Mouse (Mus musculus) CD4-positive, CD25-positive, alpha-beta regulatory T cell, adult 4 months (primary cell): Measurements from ENCODE around the gene BC052040. TPM values are rescaled to one million over a fixed set of nuclear protein-coding genes. Genes with fewer than 3 reads are reported as not detected.

Experiments
- ATAC-seq: one replicate; pipeline ENCODE4 v1.8.0; 2017
- polyA plus RNA-seq, 2 experiments: library from polyadenylated mRNA; unstranded; fragments of 100-300 nt; shearing (Covaris generic); gene quantifications; one replicate each; pipeline ENCODE4 v1.2.1; 2017

The BC052040 gene
- polyA plus RNA-seq, 2 experiments from 2014 or later = 12.9 to 13.4 TPM

DNA sequence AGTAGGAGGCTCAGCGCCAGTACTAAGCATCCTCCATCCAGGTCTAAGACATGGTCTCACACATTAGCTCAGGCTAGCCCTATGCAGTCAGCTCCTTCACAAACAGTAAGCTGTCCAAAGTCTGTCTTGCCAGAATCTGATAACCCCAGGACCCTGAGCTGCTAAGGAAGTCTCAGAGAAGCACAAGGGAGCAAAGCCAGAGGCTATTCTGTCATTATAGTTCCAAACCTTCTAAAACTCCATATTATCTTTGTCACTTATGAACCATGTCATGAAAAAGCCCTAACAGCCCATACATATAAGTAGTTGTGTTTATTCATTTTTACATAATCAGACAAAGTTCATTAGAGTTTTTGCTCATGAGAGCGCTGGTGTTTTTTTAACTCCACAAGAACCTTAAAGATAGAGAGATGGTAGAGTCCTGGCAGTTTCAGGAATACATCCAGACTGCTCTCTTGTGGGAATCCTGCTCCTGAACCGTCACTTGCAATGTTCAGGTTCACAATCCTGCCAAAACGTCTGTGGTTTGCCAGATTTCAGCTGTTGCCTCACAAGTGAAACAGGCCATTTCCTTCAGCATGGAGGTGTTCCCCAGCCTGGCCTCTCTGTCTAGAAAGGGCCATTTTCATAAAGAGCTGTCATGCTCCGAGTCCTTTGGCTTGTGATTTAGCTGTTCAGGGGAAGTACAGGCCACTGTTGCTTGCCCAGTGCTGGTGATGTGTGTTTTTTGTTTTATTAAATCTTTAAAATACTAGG is 192.8 kb downstream of the BC052040 start:
- ATAC-seq = no peak

DNA sequence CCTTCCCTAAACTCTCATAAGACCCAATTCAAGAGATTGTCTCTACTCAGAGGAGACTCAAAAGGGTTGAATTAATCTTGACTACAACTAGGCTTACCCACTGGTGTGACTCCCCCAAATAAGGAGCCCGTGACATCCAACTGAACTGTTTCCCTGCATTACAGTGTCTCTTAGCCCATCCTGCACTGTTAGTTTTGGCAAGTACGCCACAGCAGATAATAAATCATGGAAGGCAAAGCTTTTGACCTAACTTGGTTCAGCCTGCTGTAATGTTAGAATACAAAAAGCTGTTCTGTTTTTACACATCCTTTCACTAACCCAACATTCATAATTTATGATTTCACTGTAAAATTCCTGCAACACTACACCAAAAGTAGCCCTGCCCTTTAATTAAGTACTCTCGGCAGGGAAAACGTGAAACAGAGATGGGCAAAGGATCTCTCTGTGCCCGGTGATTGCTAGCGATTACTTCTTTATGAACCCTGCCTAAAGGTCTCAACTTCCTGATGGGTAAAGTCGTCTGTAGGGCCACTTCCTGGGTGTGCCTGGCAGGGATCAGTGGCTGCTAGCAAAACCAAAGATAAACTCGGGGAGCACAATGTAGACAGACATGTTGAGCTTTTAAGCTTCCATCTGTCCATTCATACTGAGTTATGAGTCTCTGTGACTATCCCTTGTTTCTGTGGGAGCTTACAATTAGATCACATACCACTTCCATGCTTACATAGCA is 194.1 kb downstream of the BC052040 start:
- no peak for ATAC-seq

DNA sequence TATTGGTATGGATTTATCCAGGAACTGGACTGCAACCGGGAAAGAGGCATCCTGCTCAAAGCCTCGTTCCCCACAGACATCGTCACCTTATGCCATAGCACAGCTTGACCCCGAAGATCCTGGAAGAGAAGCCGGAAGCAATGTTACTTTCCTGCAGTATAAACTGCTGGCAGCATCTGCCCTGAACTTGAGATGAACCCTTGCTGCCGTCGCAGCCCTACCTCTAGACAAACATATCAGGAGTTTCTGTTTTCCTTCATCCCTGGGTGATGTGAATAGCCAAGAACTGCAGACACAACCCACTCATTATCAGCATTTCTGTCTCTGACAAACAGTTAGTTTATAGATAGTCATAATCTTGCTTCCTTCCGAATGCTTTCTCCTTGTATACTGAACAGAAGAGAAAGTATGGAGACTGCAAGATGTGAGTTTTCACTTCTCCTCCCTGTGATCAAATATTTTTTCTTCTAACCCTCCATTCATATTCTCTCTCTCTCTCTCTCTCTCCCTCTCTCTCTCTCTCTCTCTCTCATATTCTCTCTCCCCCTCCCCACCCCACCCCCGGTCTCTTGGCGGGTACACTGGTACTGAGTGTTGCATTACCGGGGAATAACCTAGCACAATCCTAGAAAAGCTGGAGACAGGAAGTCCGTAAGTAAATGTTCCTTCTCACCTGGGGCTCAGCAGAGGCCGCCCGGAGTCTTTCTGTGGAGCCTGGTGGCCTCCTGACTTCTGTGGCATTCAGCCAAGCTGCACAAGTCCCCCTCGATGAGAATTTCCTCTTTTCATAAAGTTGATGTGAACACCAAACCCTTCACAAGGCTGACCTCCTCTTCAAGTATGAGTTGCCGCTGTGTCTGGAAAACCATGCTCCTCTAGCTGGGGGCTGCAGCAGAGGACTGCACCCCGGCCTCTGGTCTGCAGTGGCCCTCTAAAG is 195.7 kb downstream of the BC052040 start:
- no peak for ATAC-seq

DNA sequence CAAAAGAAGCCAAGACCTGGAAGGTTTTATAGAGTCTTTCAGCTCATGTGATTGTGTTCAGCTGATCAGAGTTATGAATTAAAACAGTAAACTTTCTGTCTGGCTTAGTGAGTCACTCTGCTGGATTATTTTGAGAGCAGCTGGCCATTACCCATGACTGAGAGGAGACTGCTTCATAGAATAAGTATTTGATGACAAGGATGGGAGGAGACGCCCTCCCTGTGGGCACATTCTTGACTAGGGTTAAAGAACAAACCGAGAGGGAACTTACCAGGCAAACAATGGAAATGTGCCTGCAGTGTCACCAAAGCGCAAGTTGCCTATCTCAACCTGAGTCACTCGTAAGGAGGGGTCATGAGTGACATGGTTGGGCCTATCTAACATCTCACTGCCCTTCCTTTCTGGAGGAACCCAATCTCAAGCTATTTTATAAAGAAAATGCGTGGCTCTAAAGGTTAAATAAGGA is 199.1 kb downstream of the BC052040 start:
- no peak for ATAC-seq

DNA sequence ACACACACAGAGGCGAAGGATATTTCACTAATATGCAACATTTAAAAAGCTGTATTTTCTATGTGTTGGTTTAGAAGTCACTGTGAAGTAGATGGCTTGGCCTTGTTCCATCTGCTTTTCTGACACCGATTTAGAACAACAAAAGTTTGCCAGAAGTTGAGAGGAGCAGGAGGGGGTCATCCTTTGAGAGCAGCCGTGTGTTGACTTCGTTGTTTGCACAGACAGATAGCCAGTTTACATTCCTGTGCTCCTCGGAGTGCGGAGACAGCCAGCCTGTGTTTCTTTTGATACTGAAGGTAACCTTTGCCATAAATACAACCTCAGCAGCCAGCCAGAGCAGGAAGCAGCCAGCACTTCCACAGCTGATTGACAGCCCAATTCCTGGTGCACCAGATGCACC is 204.2 kb downstream of the BC052040 start:
- no peak for ATAC-seq

GRCm38 (mm10) chr2:115798839-115799238 is 217.3 kb downstream of the BC052040 start:
- no peak for ATAC-seq

- ATAC-seq = no peak
These were observed 226.9 kb downstream of the BC052040 start for GRCm38 (mm10) chr2:115808376-115808775.

GRCm38 (mm10) chr2:115813316-115813715 is 231.8 kb downstream of the BC052040 start:
- no peak for ATAC-seq

DNA sequence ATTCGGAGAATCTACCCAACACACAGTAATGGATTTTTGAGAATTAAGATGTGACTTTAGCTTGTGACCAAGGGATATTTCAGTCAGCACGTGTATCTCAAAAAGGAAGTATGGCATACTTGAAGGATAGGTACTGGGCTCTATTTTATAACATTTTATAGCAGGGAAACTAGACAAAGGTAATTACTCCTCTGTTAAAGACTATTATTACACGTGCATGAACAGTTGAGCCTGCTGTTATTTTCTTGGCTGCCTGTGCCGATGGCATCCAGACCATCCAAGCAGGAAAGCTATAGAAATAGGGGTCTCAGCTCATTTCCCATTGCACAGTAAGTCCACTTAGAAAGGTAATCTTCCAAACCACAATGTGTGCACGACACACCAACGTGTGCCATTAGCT is 232.2 kb downstream of the BC052040 start:
- no peak for ATAC-seq

DNA sequence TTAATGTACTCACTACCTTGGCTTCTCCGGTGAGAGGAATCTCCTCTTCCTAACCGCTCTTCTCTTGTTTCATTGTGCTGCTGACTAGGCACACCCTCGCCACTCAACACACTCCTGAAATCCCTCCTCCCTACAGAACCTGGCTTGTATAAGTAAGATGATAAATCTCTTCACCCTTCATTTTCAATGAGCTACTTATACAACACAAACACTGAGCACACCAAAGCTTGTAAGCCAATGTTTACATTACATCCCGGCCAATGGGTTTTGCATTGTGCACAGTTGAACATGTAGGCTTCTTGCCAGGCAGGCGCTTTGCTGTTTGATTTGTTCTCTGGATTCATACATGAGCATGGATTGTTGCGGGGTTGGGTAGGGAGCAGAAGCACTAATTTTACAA is 236.4 kb downstream of the BC052040 start:
- no peak for ATAC-seq

DNA sequence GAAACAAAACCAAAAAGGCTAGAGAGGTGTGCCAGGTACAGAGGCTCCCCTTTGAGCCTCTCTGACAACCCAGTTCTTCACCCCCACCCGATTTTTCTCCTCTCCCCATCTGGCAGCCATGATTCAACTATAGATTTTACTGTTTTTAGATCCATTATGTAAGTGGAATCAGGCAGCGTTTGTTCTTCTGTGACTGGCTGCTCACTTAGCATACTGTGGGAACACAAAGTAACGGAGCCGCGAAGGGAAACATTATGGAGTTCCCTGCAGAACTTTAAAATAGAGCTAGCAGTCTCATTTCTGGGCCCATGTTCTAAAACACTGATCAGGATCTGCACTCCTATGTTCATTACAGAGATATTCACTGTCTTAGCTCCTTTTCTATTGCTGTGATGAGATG is 240.8 kb downstream of the BC052040 start:
- no peak for ATAC-seq
